In the genomic region with DNA sequence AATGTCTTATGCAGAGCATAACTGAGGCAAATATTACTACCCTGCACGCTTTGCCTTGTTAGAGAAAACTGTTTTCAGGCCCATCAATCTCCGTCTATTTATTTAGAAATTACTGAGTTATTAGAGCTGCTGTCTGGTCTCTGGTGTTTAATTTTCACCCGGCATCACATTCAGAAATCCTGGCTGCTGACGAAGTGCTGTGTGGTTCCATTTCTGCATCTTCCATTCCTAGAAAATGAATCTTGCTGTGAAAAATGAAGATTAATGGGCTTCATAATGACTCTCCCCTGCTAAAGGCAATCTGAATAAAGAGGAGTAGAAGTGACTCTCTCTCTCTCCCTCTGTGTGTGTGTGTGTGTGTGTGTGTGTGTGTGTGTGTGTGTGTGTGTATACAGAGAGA, we compare ENCODE assay signal across 9 mouse cellular contexts.
"Had no signal": no experiment of that assay in that cellular context is flagged by ENCODE, and none has a peak within 500 bp of the region (broad histone marks: within the 10 kb centered on the region; RNA-seq: fewer than 3 reads in every experiment).

No protein-coding gene starts in this region.

- H3K9ac ChIP-seq: limb, embryonic 15.5 days; liver, embryonic 13.5 days; liver, postnatal 0 days; lung, embryonic 15.5 days had no signal

- H3K4me1 ChIP-seq: limb, embryonic 15.5 days; liver, embryonic 13.5 days; lung, embryonic 15.5 days had no signal

- H3K9me3 ChIP-seq: limb, embryonic 15.5 days; liver, embryonic 13.5 days; lung, embryonic 15.5 days had no signal

- H3K36me3 ChIP-seq: limb, embryonic 15.5 days; liver, embryonic 13.5 days; lung, embryonic 15.5 days had no signal

- ATAC-seq: liver, postnatal 0 days had no signal

- DNase-seq: kidney, adult 18-20 months; kidney, postnatal 10 days; liver, embryonic 13.5 days; liver, postnatal 0 days; lung, postnatal 36 days; thymus, postnatal 4 days had no signal

- H3K4me3 ChIP-seq: limb, embryonic 15.5 days; liver, embryonic 13.5 days; lung, embryonic 15.5 days had no signal

- H3K27ac ChIP-seq: limb, embryonic 15.5 days; liver, embryonic 13.5 days; lung, embryonic 15.5 days; stomach, postnatal 0 days had no signal

- H3K4me2 ChIP-seq: limb, embryonic 15.5 days; liver, embryonic 13.5 days; lung, embryonic 15.5 days had no signal

- H3K27me3 ChIP-seq: limb, embryonic 15.5 days; liver, embryonic 13.5 days; lung, embryonic 15.5 days had no signal
